Mouse (Mus musculus): ENCODE results near the gene Dspp.

GRCm38 (mm10) chr5:104126561-104127320 is 43.8 kb upstream of the Dspp start:
- TF ChIP-seq POLR2A (IDR thresholded peaks at IDR 0.05; ENCODE audit: control insufficient read depth, extremely low read depth, insufficient read depth, low read length, poor library complexity) (no peak), CTCF (IDR thresholded peaks at IDR 0.05; ENCODE audit: borderline replicate concordance, control insufficient read depth, extremely low read depth, insufficient read depth, low read length, poor library complexity) (no peak)
